ENCODE assay signal across 8 mouse cellular contexts in genomic region chr8:120308553-120308952, GRCm38 (mm10).
DNase-seq lines count a peak whose midpoint lies in the region; ATAC-seq and TF ChIP-seq lines count a peak whose summit lies in the region.

No protein-coding gene starts in this region.

- H3K4me1 ChIP-seq in liver, adult 2 months (ENCODE audit: control insufficient read depth, insufficient read depth, low read length): peaks cover 9% of the 10 kb centered on the region; the same call in 1 of the 2 replicates
- H3K4me1 ChIP-seq in embryonic facial prominence, embryonic 11.5 days (ENCODE audit: control insufficient read depth, insufficient read depth, low read length): peaks cover 13% of the 10 kb centered on the region
- peaks cover 53% of the 10 kb centered on the region for H3K4me1 ChIP-seq in hindbrain, embryonic 12.5 days
- H3K4me1 ChIP-seq in olfactory bulb, adult 2 months (ENCODE audit: control insufficient read depth, insufficient read depth, low read length): peaks cover 66% of the 10 kb centered on the region

- no peak overlapping the region for H3K9ac ChIP-seq in liver, adult 2 months (ENCODE audit: low read depth, low read length)
- 0 out of 2 replicates have a peak overlapping the region, but pooled peaks have one; percentile 6 for H3K9ac ChIP-seq in embryonic facial prominence, embryonic 11.5 days (replicated peaks; ENCODE audit: low read length)
- 0 out of 2 replicates have a peak overlapping the region, but pooled peaks have one; percentile 15 for H3K9ac ChIP-seq in hindbrain, embryonic 12.5 days

- no peaks in the 10 kb centered on the region for H3K36me3 ChIP-seq in liver, adult 2 months (ENCODE audit: control insufficient read depth, insufficient read depth, low read length)
- H3K36me3 ChIP-seq in embryonic facial prominence, embryonic 11.5 days (replicated peaks; ENCODE audit: control insufficient read depth, insufficient read depth, low read depth, low read length): no peaks in the 10 kb centered on the region
- no peaks in the 10 kb centered on the region for H3K36me3 ChIP-seq in hindbrain, embryonic 12.5 days

- TF ChIP-seq POLR2A in liver, adult 2 months (IDR thresholded peaks at IDR 0.05; ENCODE audit: extremely low read depth, insufficient read depth, low read length): no peak
- no peak for TF ChIP-seq POLR2A in olfactory bulb, adult 2 months (IDR thresholded peaks at IDR 0.05; ENCODE audit: insufficient read depth, low read depth, low read length)

- no peaks in the 10 kb centered on the region for H3K79me2 ChIP-seq in liver, adult 2 months (ENCODE audit: control insufficient read depth, insufficient read depth, low read length)

- H3K4me3 ChIP-seq in liver, adult 2 months (ENCODE audit: insufficient read depth, low read depth, low read length): no peak overlapping the region
- no peak overlapping the region for H3K4me3 ChIP-seq in embryonic facial prominence, embryonic 11.5 days (ENCODE audit: low read depth, low read length)
- H3K4me3 ChIP-seq in hindbrain, embryonic 12.5 days: no peak overlapping the region
- no peak overlapping the region for H3K4me3 ChIP-seq in olfactory bulb, adult 2 months (ENCODE audit: insufficient read depth, low read depth, low read length)

- 36% methylated on average over 9 of the region's 9 CpGs for WGBS in liver, adult 2 months
- WGBS in embryonic facial prominence, embryonic 11.5 days: 40% methylated on average over 9 of the region's 9 CpGs
- whole genome bisulfite sequencing in hindbrain, embryonic 12.5 days: 42% methylated on average over 9 of the region's 9 CpGs
- WGBS in olfactory bulb, adult 2 months: 38% methylated on average over 9 of the region's 9 CpGs

- no peak overlapping the region for H3K4me2 ChIP-seq in embryonic facial prominence, embryonic 11.5 days (ENCODE audit: low read depth, low read length)
- no peak overlapping the region for H3K4me2 ChIP-seq in hindbrain, embryonic 12.5 days (replicated peaks)

- peak; percentile 58 for DNase-seq in liver, adult 2 months (ENCODE audit: extremely low read depth, low read depth, low spot score)
- DNase-seq in liver: no peak
- no peak for DNase-seq in embryonic facial prominence, embryonic 11.5 days (ENCODE audit: low spot score)
- no peak for DNase-seq in kidney, adult 9 months

- ATAC-seq in embryonic facial prominence, embryonic 11.5 days (replicated peaks; ENCODE audit: insufficient number of reproducible peaks, low FRiP score, low TSS enrichment, low read depth): no peak
- ATAC-seq in hindbrain, embryonic 12.5 days (ENCODE audit: low FRiP score): no peak
- ATAC-seq in monocyte, adult 5-6 weeks (replicated peaks; ENCODE audit: insufficient number of reproducible peaks, low FRiP score, low TSS enrichment, poor library complexity, severe bottlenecking): no peak
- no peak for ATAC-seq in erythroid progenitor cell, adult 5-6 weeks (replicated peaks; ENCODE audit: low FRiP score, poor library complexity, severe bottlenecking)

- no peak overlapping the region for H3K27ac ChIP-seq in liver, adult 2 months (replicated peaks; ENCODE audit: insufficient read depth, low read depth, low read length)
- H3K27ac ChIP-seq in embryonic facial prominence, embryonic 11.5 days (replicated peaks; ENCODE audit: low read depth, low read length): no peak overlapping the region
- H3K27ac ChIP-seq in hindbrain, embryonic 12.5 days: peak overlapping the region; percentile 83
- H3K27ac ChIP-seq in olfactory bulb, adult 2 months (ENCODE audit: insufficient read depth, low read depth, low read length): peak overlapping the region; percentile 21; the same call in 1 of the 2 replicates

- no peak for TF ChIP-seq CTCF in liver, adult 2 months (IDR thresholded peaks at IDR 0.05; ENCODE audit: low read depth, low read length)
- TF ChIP-seq CTCF in olfactory bulb, adult 2 months (IDR thresholded peaks at IDR 0.05; ENCODE audit: insufficient read depth, low read depth, low read length): no peak

- H3K27me3 ChIP-seq in liver, adult 2 months (ENCODE audit: control insufficient read depth, insufficient read depth, low read length): no peaks in the 10 kb centered on the region
- 0 out of 2 replicates have a peak, but pooled peaks cover 2% of the 10 kb centered on the region for H3K27me3 ChIP-seq in embryonic facial prominence, embryonic 11.5 days (ENCODE audit: control insufficient read depth, insufficient read depth, low read length)
- peaks cover 34% of the 10 kb centered on the region for H3K27me3 ChIP-seq in hindbrain, embryonic 12.5 days

- H3K9me3 ChIP-seq in embryonic facial prominence, embryonic 11.5 days (replicated peaks; ENCODE audit: control insufficient read depth, low read length): no peaks in the 10 kb centered on the region
- H3K9me3 ChIP-seq in hindbrain, embryonic 12.5 days (replicated peaks): no peaks in the 10 kb centered on the region

Comparison
In these comparisons a context has a peak if more than half of its experiments do, and no peak if none do; other contexts are left out.
1. H3K27ac ChIP-seq: peak in hindbrain, embryonic 12.5 days (single experiment) and olfactory bulb, adult 2 months (single experiment); none in liver, adult 2 months (single experiment) and embryonic facial prominence, embryonic 11.5 days (single experiment).